Mouse (Mus musculus) CH12.LX (cell line): ENCODE measurements around the gene Tex21.

Experiments
- CHD1 ChIP-seq: IDR thresholded peaks from 2 replicates; pipeline ENCODE4 v1.6.1; 2012; ENCODE audit warnings: low read depth, low read length, improper control_type of control experiment, inconsistent platforms
- CHD2 ChIP-seq: IDR thresholded peaks from 2 replicates; pipeline ENCODE4 v1.6.1; 2011; ENCODE audit warnings: low read length, improper control_type of control experiment
- CTCF ChIP-seq, 2 experiments: IDR thresholded peaks in 1 of 2; conservative IDR thresholded peaks in 1 of 2; 2 replicates each; pipeline ENCODE4 v1.5.1; 2011 to 2012; ENCODE audit warnings: low read depth in 2 of 2, low read length in 2 of 2, improper control_type of control experiment in 1 of 2, inconsistent platforms in 1 of 2, mild to moderate bottlenecking in 1 of 2, moderate library complexity in 1 of 2
- NELFE ChIP-seq: IDR thresholded peaks from 2 replicates; pipeline ENCODE4 v1.6.1; 2011; ENCODE audit warnings: low read depth, low read length, improper control_type of control experiment
- POLR2A ChIP-seq: IDR thresholded peaks from 2 replicates; pipeline ENCODE4 v1.6.1; 2011; ENCODE audit warnings: low read depth, mild to moderate bottlenecking, improper control_type of control experiment, low read length

GRCm38 (mm10) chr12:76190940-76191339 lies 55.6 kb downstream of the Tex21 start:
- TF ChIP-seq NELFE, result no peak
- TF ChIP-seq CHD2, result no peak
- no peak for TF ChIP-seq POLR2A
- peak; percentile 42 to 90; a peak in 3 of 4 replicates for TF ChIP-seq CTCF (conservative IDR thresholded peaks at IDR 0.05 in 1 of 2, IDR thresholded peaks at IDR 0.05 in 1 of 2; ENCODE audit: low read depth in 2 of 2, low read length in 2 of 2)
- TF ChIP-seq CHD1, result no peak
